12 mouse cellular contexts compared by ENCODE assay signal in the genomic region with DNA sequence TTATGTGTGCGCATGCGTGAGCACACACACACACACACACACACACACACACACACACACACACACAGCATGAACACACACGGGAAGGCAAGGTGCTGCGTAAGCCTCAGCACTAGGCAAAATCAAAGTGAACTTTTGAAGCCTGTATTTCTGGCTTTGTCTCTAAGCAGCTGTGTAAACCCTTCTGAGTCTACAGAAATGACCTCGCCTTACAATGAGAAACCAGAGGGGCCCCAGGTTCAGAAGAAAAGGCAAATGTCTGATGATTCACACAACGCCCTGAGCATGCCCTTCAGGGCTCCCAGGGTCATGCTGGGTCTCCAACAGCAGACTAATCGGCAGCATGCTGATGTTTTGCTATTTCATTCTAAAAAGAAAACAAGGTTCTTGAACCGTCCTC.
DNase-seq lines count a peak whose midpoint lies in the region; ATAC-seq lines count a peak whose summit lies in the region.
"Had no signal": no experiment of that assay in that cellular context is flagged by ENCODE, and none has a peak within 500 bp of the region (broad histone marks: within the 10 kb centered on the region; RNA-seq: fewer than 3 reads in every experiment).

No protein-coding gene starts in this region.

- H3K9ac ChIP-seq in hindbrain, embryonic 12.5 days, result no peak overlapping the region
- H3K9ac ChIP-seq in hindbrain, embryonic 14.5 days, result no peak overlapping the region
- H3K9ac ChIP-seq in forebrain, embryonic 14.5 days (ENCODE audit: low read length), result no peak overlapping the region
- no peak overlapping the region for H3K9ac ChIP-seq in limb, embryonic 15.5 days
- H3K9ac ChIP-seq in kidney, embryonic 16.5 days (replicated peaks; ENCODE audit: low read length), result no peak overlapping the region
- H3K9ac ChIP-seq: liver, postnatal 0 days had no signal

- H3K27me3 ChIP-seq in hindbrain, embryonic 12.5 days, result no peaks in the 10 kb centered on the region
- no peaks in the 10 kb centered on the region for H3K27me3 ChIP-seq in hindbrain, embryonic 14.5 days (ENCODE audit: control insufficient read depth, insufficient read depth, low read length)
- no peaks in the 10 kb centered on the region for H3K27me3 ChIP-seq in forebrain, embryonic 14.5 days (replicated peaks; ENCODE audit: control insufficient read depth, insufficient read depth, low read length)
- H3K27me3 ChIP-seq in limb, embryonic 15.5 days, result no peaks in the 10 kb centered on the region
- H3K27me3 ChIP-seq in kidney, embryonic 16.5 days (ENCODE audit: insufficient read depth, low read length), result no peaks in the 10 kb centered on the region

- H3K36me3 ChIP-seq in hindbrain, embryonic 12.5 days, result no peaks in the 10 kb centered on the region
- no peaks in the 10 kb centered on the region for H3K36me3 ChIP-seq in hindbrain, embryonic 14.5 days (replicated peaks; ENCODE audit: control insufficient read depth, insufficient read depth)
- H3K36me3 ChIP-seq in forebrain, embryonic 14.5 days (ENCODE audit: control insufficient read depth, insufficient read depth, low read length), result no peaks in the 10 kb centered on the region
- H3K36me3 ChIP-seq in limb, embryonic 15.5 days, result no peaks in the 10 kb centered on the region
- no peaks in the 10 kb centered on the region for H3K36me3 ChIP-seq in kidney, embryonic 16.5 days (ENCODE audit: insufficient read depth, low read length)

- peaks cover 60% of the 10 kb centered on the region for H3K4me1 ChIP-seq in hindbrain, embryonic 12.5 days
- peaks cover 44% of the 10 kb centered on the region for H3K4me1 ChIP-seq in hindbrain, embryonic 14.5 days (replicated peaks; ENCODE audit: control insufficient read depth, insufficient read depth, low read length)
- peaks cover 58% of the 10 kb centered on the region for H3K4me1 ChIP-seq in forebrain, embryonic 14.5 days (ENCODE audit: control insufficient read depth, insufficient read depth, low read length)
- H3K4me1 ChIP-seq in limb, embryonic 15.5 days, result peaks cover 73% of the 10 kb centered on the region
- peaks cover 40% of the 10 kb centered on the region for H3K4me1 ChIP-seq in kidney, embryonic 16.5 days (ENCODE audit: insufficient read depth, low read length)

- ATAC-seq in hindbrain, embryonic 12.5 days (ENCODE audit: low FRiP score), result no peak
- ATAC-seq in hindbrain, embryonic 14.5 days (ENCODE audit: low FRiP score), result no peak
- ATAC-seq in forebrain, embryonic 14.5 days, result no peak
- no peak for ATAC-seq in limb, embryonic 15.5 days (ENCODE audit: insufficient number of reproducible peaks, low FRiP score, low TSS enrichment, low read depth)
- no peak for ATAC-seq in kidney, embryonic 16.5 days (ENCODE audit: low FRiP score, low TSS enrichment)
- ATAC-seq: liver, postnatal 0 days had no signal

- no peaks in the 10 kb centered on the region for H3K9me3 ChIP-seq in hindbrain, embryonic 12.5 days (replicated peaks)
- no peaks in the 10 kb centered on the region for H3K9me3 ChIP-seq in hindbrain, embryonic 14.5 days (ENCODE audit: control insufficient read depth, low read length)
- H3K9me3 ChIP-seq in forebrain, embryonic 14.5 days (replicated peaks; ENCODE audit: control insufficient read depth, low read length), result no peaks in the 10 kb centered on the region
- no peaks in the 10 kb centered on the region for H3K9me3 ChIP-seq in limb, embryonic 15.5 days
- no peaks in the 10 kb centered on the region for H3K9me3 ChIP-seq in kidney, embryonic 16.5 days (ENCODE audit: low read length)

- WGBS in hindbrain, embryonic 12.5 days, result 36% methylated on average over 8 of the region's 8 CpGs
- 38% methylated on average over 8 of the region's 8 CpGs for WGBS in hindbrain, embryonic 14.5 days
- 35% methylated on average over 8 of the region's 8 CpGs for WGBS in forebrain, embryonic 14.5 days
- 59% methylated on average over 8 of the region's 8 CpGs for WGBS in limb, embryonic 15.5 days
- 55% methylated on average over 8 of the region's 8 CpGs for WGBS in kidney, embryonic 16.5 days

- H3K4me2 ChIP-seq in hindbrain, embryonic 12.5 days (replicated peaks), result no peak overlapping the region
- no peak overlapping the region for H3K4me2 ChIP-seq in hindbrain, embryonic 14.5 days (replicated peaks)
- H3K4me2 ChIP-seq in forebrain, embryonic 14.5 days (ENCODE audit: low read length), result no peak overlapping the region
- H3K4me2 ChIP-seq in limb, embryonic 15.5 days, result no peak overlapping the region
- no peak overlapping the region for H3K4me2 ChIP-seq in kidney, embryonic 16.5 days (replicated peaks; ENCODE audit: low read depth, low read length)

- 0 out of 2 replicates have a peak overlapping the region, but pooled peaks have one; percentile 7 for H3K27ac ChIP-seq in hindbrain, embryonic 12.5 days
- H3K27ac ChIP-seq in hindbrain, embryonic 14.5 days, result no peak overlapping the region
- H3K27ac ChIP-seq in forebrain, embryonic 14.5 days (ENCODE audit: low read depth, low read length), result peak overlapping the region; percentile 78; the same call in 1 of the 2 replicates
- H3K27ac ChIP-seq in limb, embryonic 15.5 days, result peak overlapping the region; percentile 74
- no peak overlapping the region for H3K27ac ChIP-seq in kidney, embryonic 16.5 days (ENCODE audit: low read length)

- no peak for DNase-seq in hindbrain, embryonic 14.5 days (ENCODE audit: low spot score)
- peak; percentile 42 to 57 for DNase-seq in adrenal gland, postnatal 36 days
- no peak for DNase-seq in forebrain, embryonic 14.5 days (ENCODE audit: low spot score)
- DNase-seq in MN1 (ENCODE audit: low spot score), result no peak
- no peak for DNase-seq in cerebellum, adult 18-20 months
- DNase-seq: heart, postnatal 14 days; liver, postnatal 0 days; right cerebral cortex, postnatal 4 days; thymus, adult 2 months had no signal

- H3K4me3 ChIP-seq in hindbrain, embryonic 12.5 days, result no peak overlapping the region
- no peak overlapping the region for H3K4me3 ChIP-seq in hindbrain, embryonic 14.5 days (replicated peaks; ENCODE audit: low read length)
- H3K4me3 ChIP-seq in forebrain, embryonic 14.5 days (ENCODE audit: low read depth, low read length), result no peak overlapping the region
- H3K4me3 ChIP-seq in limb, embryonic 15.5 days, result no peak overlapping the region
- no peak overlapping the region for H3K4me3 ChIP-seq in kidney, embryonic 16.5 days (ENCODE audit: low read length)

Comparison
In these comparisons a context has a peak if more than half of its experiments do, and no peak if none do; other contexts are left out.
1. H3K27ac ChIP-seq: peak in hindbrain, embryonic 12.5 days (single experiment), forebrain, embryonic 14.5 days (single experiment) and limb, embryonic 15.5 days (single experiment); none in hindbrain, embryonic 14.5 days (single experiment) and kidney, embryonic 16.5 days (single experiment).
2. DNase-seq: peak in adrenal gland, postnatal 36 days (2 of 2); none in hindbrain, embryonic 14.5 days (single experiment), forebrain, embryonic 14.5 days (single experiment), MN1 (single experiment) and cerebellum, adult 18-20 months (0 of 2).